Mouse (Mus musculus) MEL (cell line): ENCODE measurements at regions not wholly inside any gene's neighbourhood (a gene's known extent, or its start where the extent isn't known, plus 50 kb on each side); places are given as distances from the start of the nearest gene placed in this dataset.

Experiments
- DNase-seq: peaks from one replicate; pipeline ENCODE4 v3.0.0; 2011; ENCODE audit warnings: low read depth, low spot score
- H3K27ac ChIP-seq: 2 replicates; pipeline ENCODE4 v1.5.1; 2012; ENCODE audit warnings: low read depth, mild to moderate bottlenecking, control low read depth, low read length, moderate library complexity; ENCODE audit not compliant: control insufficient read depth
- H3K27me3 ChIP-seq, 2 experiments: fragments of 150-350 bp in 1 of 2; sonication (generic) in 1 of 2; 2 replicates each; pipeline ENCODE4 v1.6.1; 2012; ENCODE audit warnings: low read length in 2 of 2, mild to moderate bottlenecking in 2 of 2, improper control_type of control experiment in 1 of 2, moderate library complexity in 1 of 2; ENCODE audit not compliant: insufficient read depth in 2 of 2, control insufficient read depth in 1 of 2
- H3K36me3 ChIP-seq, 2 experiments: 2 replicates each; pipeline ENCODE4 v1.6.1; 2012 to 2014; ENCODE audit warnings: low read length in 2 of 2, improper control_type of control experiment in 1 of 2, inconsistent platforms in 1 of 2, mild to moderate bottlenecking in 1 of 2; ENCODE audit not compliant: insufficient read depth in 2 of 2, control insufficient read depth in 1 of 2
- H3K4me1 ChIP-seq, 2 experiments: fragments of 150-350 bp in 1 of 2; sonication (generic) in 1 of 2; 2 replicates each; pipeline ENCODE4 v1.6.1; 2012; ENCODE audit warnings: low read length in 2 of 2, improper control_type of control experiment in 1 of 2, mild to moderate bottlenecking in 1 of 2; ENCODE audit not compliant: insufficient read depth in 2 of 2, control insufficient read depth in 1 of 2
- H3K4me3 ChIP-seq, 2 experiments: fragments of 150-350 bp in 1 of 2; sonication (generic) in 1 of 2; 2 replicates each; pipeline ENCODE4 v1.5.1; 2012; ENCODE audit warnings: low read depth in 2 of 2, low read length in 2 of 2, mild to moderate bottlenecking in 2 of 2, moderate library complexity in 2 of 2, control low read depth in 1 of 2, improper control_type of control experiment in 1 of 2; ENCODE audit not compliant: control insufficient read depth in 1 of 2, insufficient read depth in 1 of 2
- H3K79me2 ChIP-seq: 2 replicates; pipeline ENCODE4 v1.6.1; 2012; ENCODE audit warnings: mild to moderate bottlenecking, low read length, moderate library complexity; ENCODE audit not compliant: control insufficient read depth, poor library complexity, insufficient read depth
- H3K9ac ChIP-seq: 2 replicates; pipeline ENCODE4 v1.6.1; 2012; ENCODE audit warnings: low read depth, mild to moderate bottlenecking, control low read depth, low read length, moderate library complexity; ENCODE audit not compliant: control insufficient read depth, poor library complexity, severe bottlenecking
- H3K9me3 ChIP-seq: fragments of 150-350 bp; sonication (generic); replicated peaks from 2 replicates; pipeline ENCODE4 v1.6.1; 2012; ENCODE audit warnings: mild to moderate bottlenecking, low read length, improper control_type of control experiment, moderate library complexity; ENCODE audit not compliant: insufficient read depth
- CTCF ChIP-seq, 3 experiments: IDR thresholded peaks in 2 of 3; conservative IDR thresholded peaks in 1 of 3; 2 replicates each; pipeline ENCODE4 v1.5.1; 2011 to 2012; ENCODE audit warnings: low read length in 3 of 3, low read depth in 2 of 3, mild to moderate bottlenecking in 2 of 3, improper control_type of control experiment in 1 of 3, inconsistent platforms in 1 of 3, mixed read lengths in 1 of 3, moderate library complexity in 1 of 3; ENCODE audit not compliant: control insufficient read depth in 1 of 3, insufficient read depth in 1 of 3, poor library complexity in 1 of 3, severe bottlenecking in 1 of 3
- GABPA ChIP-seq: IDR thresholded peaks from 2 replicates; pipeline ENCODE4 v1.6.1; 2012; ENCODE audit warnings: low read depth, mild to moderate bottlenecking, inconsistent platforms, low read length, improper control_type of control experiment, moderate library complexity
- GATA1 ChIP-seq: IDR thresholded peaks from 2 replicates; pipeline ENCODE4 v1.6.1; 2011; ENCODE audit warnings: low read depth, low read length, improper control_type of control experiment
- HCFC1 ChIP-seq: IDR thresholded peaks from 2 replicates; pipeline ENCODE4 v1.6.1; 2012; ENCODE audit warnings: low read depth, mild to moderate bottlenecking, inconsistent platforms, low read length, improper control_type of control experiment, moderate library complexity
- JUND ChIP-seq: IDR thresholded peaks from 2 replicates; pipeline ENCODE4 v1.6.1; 2011; ENCODE audit warnings: low read depth, mild to moderate bottlenecking, improper control_type of control experiment, low read length
- KAT2A ChIP-seq: conservative IDR thresholded peaks from 2 replicates; pipeline ENCODE4 v1.6.1; 2012; ENCODE audit warnings: low read depth, low read length, improper control_type of control experiment, inconsistent platforms
- MAX ChIP-seq: IDR thresholded peaks from 2 replicates; pipeline ENCODE4 v1.6.1; 2011; ENCODE audit warnings: low read length, improper control_type of control experiment
- MXI1 ChIP-seq: IDR thresholded peaks from 2 replicates; pipeline ENCODE4 v1.6.1; 2011; ENCODE audit warnings: mild to moderate bottlenecking, low read depth, low read length, improper control_type of control experiment
- NELFE ChIP-seq: IDR thresholded peaks from 2 replicates; pipeline ENCODE4 v1.6.1; 2011; ENCODE audit warnings: low read depth, low read length, improper control_type of control experiment
- NRF1 ChIP-seq: IDR thresholded peaks from 2 replicates; pipeline ENCODE4 v1.6.1; 2014; ENCODE audit warnings: low read depth, mild to moderate bottlenecking, inconsistent platforms, low read length, improper control_type of control experiment, moderate library complexity; ENCODE audit not compliant: poor library complexity, insufficient read depth, severe bottlenecking
- POLR2AphosphoS2 ChIP-seq: IDR thresholded peaks from 2 replicates; pipeline ENCODE4 v1.6.1; 2011; ENCODE audit warnings: low read length, improper control_type of control experiment
- POLR2AphosphoS5 ChIP-seq: IDR thresholded peaks from 2 replicates; pipeline ENCODE4 v1.6.1; 2012; ENCODE audit warnings: low read depth, borderline replicate concordance, mild to moderate bottlenecking, inconsistent platforms, low read length, moderate library complexity, mixed read lengths
- RCOR1 ChIP-seq: IDR thresholded peaks from 2 replicates; pipeline ENCODE4 v1.6.1; 2012; ENCODE audit warnings: low read depth, mild to moderate bottlenecking, inconsistent platforms, low read length, improper control_type of control experiment
- TCF12 ChIP-seq: IDR thresholded peaks from 2 replicates; pipeline ENCODE4 v1.6.1; 2014; ENCODE audit warnings: low read depth, mild to moderate bottlenecking, inconsistent platforms, low read length, improper control_type of control experiment, moderate library complexity
- UBTF ChIP-seq: IDR thresholded peaks from 2 replicates; pipeline ENCODE4 v1.6.1; 2012; ENCODE audit warnings: low read depth, mild to moderate bottlenecking, inconsistent platforms, low read length, improper control_type of control experiment, moderate library complexity, borderline replicate concordance; ENCODE audit not compliant: insufficient read depth
- USF1 ChIP-seq: IDR thresholded peaks from 2 replicates; pipeline ENCODE4 v1.6.1; 2014; ENCODE audit warnings: low read depth, mild to moderate bottlenecking, inconsistent platforms, low read length, improper control_type of control experiment, moderate library complexity
- ZC3H11A ChIP-seq: IDR thresholded peaks from 2 replicates; pipeline ENCODE4 v1.6.1; 2012; ENCODE audit warnings: low read depth, mild to moderate bottlenecking, inconsistent platforms, low read length, improper control_type of control experiment
- ZKSCAN1 ChIP-seq: IDR thresholded peaks from 2 replicates; pipeline ENCODE4 v1.6.1; 2012; ENCODE audit warnings: low read depth, mild to moderate bottlenecking, inconsistent platforms, low read length, improper control_type of control experiment, moderate library complexity
- ZNF384 ChIP-seq: IDR thresholded peaks from 2 replicates; pipeline ENCODE4 v1.6.1; 2012; ENCODE audit warnings: low read depth, mild to moderate bottlenecking, inconsistent platforms, low read length, improper control_type of control experiment

GRCm38 (mm10) chr12:44099188-44099587 is 110.9 kb downstream of the Dnajb9 start (continued):
- TF ChIP-seq HCFC1: no peak

- no peaks in the 10 kb centered on the region for H3K27me3 ChIP-seq
- no peaks in the 10 kb centered on the region for H3K9me3 ChIP-seq
- H3K36me3 ChIP-seq: no peaks in the 10 kb centered on the region
- no peak overlapping the region for H3K9ac ChIP-seq
- no peaks in the 10 kb centered on the region for H3K4me1 ChIP-seq
- TF ChIP-seq POLR2AphosphoS2: no peak
- no peak for DNase-seq
- no peak overlapping the region for H3K4me3 ChIP-seq
- H3K79me2 ChIP-seq: no peaks in the 10 kb centered on the region
- no peak overlapping the region for H3K27ac ChIP-seq
Measured at GRCm38 (mm10) chr12:44071766-44072165, 138.4 kb downstream of the Dnajb9 start.

GRCm38 (mm10) chr12:44056493-44057163 is 153.5 kb downstream of the Dnajb9 start:
- Histone ChIP-seq H3K36me3 (no peaks in the 10 kb centered on the region), H3K9me3 (no peaks in the 10 kb centered on the region), H3K27me3 (no peaks in the 10 kb centered on the region), H3K4me1 (no peaks in the 10 kb centered on the region), H3K27ac (no peak overlapping the region), H3K9ac (no peak overlapping the region), H3K4me3 (no peak overlapping the region), H3K79me2 (no peaks in the 10 kb centered on the region)
- TF ChIP-seq KAT2A (no peak), CTCF (IDR thresholded peaks at IDR 0.05 in 2 of 3, conservative IDR thresholded peaks at IDR 0.05 in 1 of 3; ENCODE audit: control insufficient read depth in 1 of 3, insufficient read depth in 1 of 3, low read depth in 2 of 3, low read length in 3 of 3, poor library complexity in 1 of 3, severe bottlenecking in 1 of 3) (no peak), NRF1 (no peak), NELFE (no peak), GATA1 (no peak), JUND (no peak), TCF12 (no peak), ZKSCAN1 (no peak), ZC3H11A (no peak), ZNF384 (no peak), RCOR1 (no peak), MAX (no peak), USF1 (no peak), MXI1 (no peak), POLR2AphosphoS5 (no peak), GABPA (no peak), UBTF (no peak)
- no peak for DNase-seq
